Mouse (Mus musculus): ENCODE results near the gene 2410141K09Rik. TPM values are rescaled to one million over a fixed set of nuclear protein-coding genes. Genes with fewer than 3 reads are reported as not detected.
"Not testable (repeated sequence)": the region's sequence is repeated elsewhere in the genome, so short reads cannot be mapped to it uniquely, and the experiment has no call there.

Gene 2410141K09Rik
- total RNA-seq (2022): not detected

- DNase-seq (ENCODE audit: low spot score in 2 of 2): not testable (repeated sequence)
Measured at GRCm38 (mm10) chr13:66441018-66441417, at the start of gene 2410141K09Rik. Gene 2410141K09Rik, minus strand, starts transcription at chr13:66441118.

GRCm38 (mm10) chr13:66426858-66427257, 14.1 kb downstream of the 2410141K09Rik start:
- DNase-seq (ENCODE audit: low spot score in 2 of 2): not testable (repeated sequence)

- DNase-seq (ENCODE audit: low spot score in 2 of 2): not testable (repeated sequence)
Measured at GRCm38 (mm10) chr13:66414962-66415361, 26.0 kb downstream of the 2410141K09Rik start.

Other genes starting within 250 kb of the 2410141K09Rik start
- not detected for gene Gm10772, start 213.5 kb downstream of the 2410141K09Rik start, total RNA-seq (2022)